Mouse (Mus musculus): ENCODE results near the gene Hnrnpab.

DNA sequence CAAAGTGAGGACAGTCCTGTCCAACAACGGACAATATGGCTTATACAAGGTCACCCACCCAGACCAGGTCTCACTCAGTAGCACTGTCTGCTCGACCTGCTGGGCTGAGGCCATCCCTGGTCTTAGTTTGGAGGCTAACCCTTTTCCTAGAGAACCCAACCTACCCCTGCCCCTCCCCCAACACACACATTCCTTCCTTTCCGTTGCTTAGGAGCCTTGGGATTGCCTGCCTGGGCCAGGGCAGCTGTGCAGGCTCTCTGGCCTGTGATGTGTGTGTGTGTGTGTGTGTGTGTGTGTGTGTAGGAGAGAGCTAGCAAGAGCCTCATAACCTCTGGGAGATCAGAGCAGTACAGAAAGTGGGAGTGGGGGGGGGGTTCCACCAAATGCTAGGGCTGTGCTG, 41.9 kb upstream of the Hnrnpab start:
- TF ChIP-seq CTCF (IDR thresholded peaks at IDR 0.05; ENCODE audit: borderline replicate concordance, extremely low read depth, insufficient read depth, insufficient read length) (no peak), POLR2A (IDR thresholded peaks at IDR 0.05; ENCODE audit: borderline replicate concordance, extremely low read depth, insufficient read depth, insufficient read length, poor library complexity, severe bottlenecking) (no peak)
